Mouse (Mus musculus) neural tube, embryonic 15.5 days (tissue): Measurements from ENCODE around the gene Fchsd2. TPM values are rescaled to one million over a fixed set of nuclear protein-coding genes. Genes with fewer than 3 reads are reported as not detected.
A peak's percentile ranks its signal among the peaks of the same experiment; 100 is the strongest.

ENCODE experiments used
- ATAC-seq: fragments of 200-750 bp; cut with Nextera tagmentation; 2 replicates; pipeline ENCODE4 v1.8.0; 2017; ENCODE audit warnings: mild to moderate bottlenecking, moderate TSS enrichment, moderate library complexity; ENCODE audit not compliant: low FRiP score
- H3K27ac ChIP-seq: fragments of 300-500 bp; sonication (generic); replicated peaks from 2 replicates; pipeline ENCODE4 v1.5.1; 2015; ENCODE audit warnings: mild to moderate bottlenecking, inconsistent platforms
- H3K27me3 ChIP-seq: fragments of 300-500 bp; sonication (generic); replicated peaks from 2 replicates; pipeline ENCODE4 v1.6.1; 2015; ENCODE audit warnings: inconsistent platforms
- H3K36me3 ChIP-seq: fragments of 300-500 bp; sonication (generic); 2 replicates; pipeline ENCODE4 v1.6.1; 2015; ENCODE audit warnings: inconsistent platforms
- H3K4me1 ChIP-seq: fragments of 300-500 bp; sonication (generic); 2 replicates; pipeline ENCODE4 v1.6.1; 2015; ENCODE audit warnings: inconsistent platforms
- H3K4me2 ChIP-seq: fragments of 300-500 bp; sonication (generic); 2 replicates; pipeline ENCODE4 v1.6.1; 2015; ENCODE audit warnings: inconsistent platforms, mild to moderate bottlenecking, moderate library complexity
- H3K4me3 ChIP-seq: fragments of 300-500 bp; sonication (generic); replicated peaks from 2 replicates; pipeline ENCODE4 v1.5.1; 2015; ENCODE audit warnings: mild to moderate bottlenecking, inconsistent platforms
- H3K9ac ChIP-seq: fragments of 300-500 bp; sonication (generic); replicated peaks from 2 replicates; pipeline ENCODE4 v1.6.1; 2015; ENCODE audit warnings: mild to moderate bottlenecking, inconsistent platforms
- H3K9me3 ChIP-seq: fragments of 300-500 bp; sonication (generic); replicated peaks from 2 replicates; pipeline ENCODE4 v1.6.1; 2016; ENCODE audit warnings: inconsistent platforms
- WGBS: fragments of 180-500 bp; shearing (Covaris S2); methylation state at CpG from one replicate; pipeline ENCODE4 v1.1.7; 2015; ENCODE audit warnings: mixed read lengths; 5-methylcytosine and 5-hydroxymethylcytosine counted together
- polyA plus RNA-seq: library from polyadenylated mRNA; unstranded; fragments of >200 nt; fragmentation: Nextera tagmentation; extraction: Ambion mirVana; gene quantifications from 2 replicates; pipeline ENCODE4 v1.2.1, GENCODE M21; 2015

Fchsd2 gene
- polyA plus RNA-seq, 1 experiment from 2014 or later: 39.4 TPM

- 92% methylated on average over 1 of the region's 1 CpGs for WGBS
- H3K4me2 ChIP-seq: no peak overlapping the region
- no peak overlapping the region for H3K27ac ChIP-seq
- H3K4me3 ChIP-seq: no peak overlapping the region
- peaks cover 3% of the 10 kb centered on the region; the same call in 1 of the 2 replicates for H3K4me1 ChIP-seq
- H3K36me3 ChIP-seq: no peaks in the 10 kb centered on the region
- H3K9ac ChIP-seq: no peak overlapping the region
- no peaks in the 10 kb centered on the region for H3K27me3 ChIP-seq
- ATAC-seq: no peak
- no peaks in the 10 kb centered on the region for H3K9me3 ChIP-seq
Measured at GRCm38 (mm10) chr7:101162781-101163180, 70.1 kb downstream of the Fchsd2 start.

GRCm38 (mm10) chr7:101163878-101164277 is 71.2 kb downstream of the Fchsd2 start:
- H3K9me3 ChIP-seq: no peaks in the 10 kb centered on the region
- no peaks in the 10 kb centered on the region for H3K36me3 ChIP-seq
- WGBS: 82% methylated on average over 4 of the region's 4 CpGs
- peaks cover 3% of the 10 kb centered on the region; the same call in 1 of the 2 replicates for H3K4me1 ChIP-seq
- H3K27ac ChIP-seq: no peak overlapping the region
- no peak overlapping the region for H3K4me3 ChIP-seq
- ATAC-seq: no peak
- H3K27me3 ChIP-seq: no peaks in the 10 kb centered on the region
- H3K9ac ChIP-seq: no peak overlapping the region
- H3K4me2 ChIP-seq: no peak overlapping the region

DNA sequence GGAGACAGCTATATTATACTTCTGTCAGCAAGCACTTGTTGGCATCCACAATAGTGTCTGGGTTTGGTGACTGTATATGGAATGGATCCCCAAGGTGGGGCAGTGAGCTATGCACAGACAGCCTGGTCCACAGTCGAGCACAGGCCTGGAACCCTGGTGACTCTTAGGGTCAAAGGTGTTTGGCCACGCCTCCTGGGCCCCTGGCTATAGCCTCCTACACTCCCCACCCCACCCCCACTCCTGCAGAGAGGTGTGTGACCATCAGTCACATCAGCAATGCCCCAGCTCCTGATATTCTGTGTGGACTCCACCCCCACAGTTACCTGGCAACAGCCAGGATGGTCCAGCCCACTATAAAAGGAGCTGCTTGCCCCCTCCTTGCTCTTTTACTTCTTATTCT is 73.9 kb downstream of the Fchsd2 start:
- Histone ChIP-seq H3K27ac (no peak overlapping the region), H3K4me1 (no peaks in the 10 kb centered on the region), H3K9me3 (no peaks in the 10 kb centered on the region), H3K27me3 (no peaks in the 10 kb centered on the region), H3K4me3 (no peak overlapping the region), H3K9ac (no peak overlapping the region), H3K4me2 (no peak overlapping the region), H3K36me3 (no peaks in the 10 kb centered on the region)
- peak; percentile 41; the same call in 1 of the 2 replicates for ATAC-seq
- WGBS: 33% methylated on average over 2 of the region's 2 CpGs

- Histone ChIP-seq H3K36me3 (no peaks in the 10 kb centered on the region), H3K4me1 (no peaks in the 10 kb centered on the region), H3K4me3 (no peak overlapping the region), H3K27ac (no peak overlapping the region), H3K9ac (no peak overlapping the region), H3K4me2 (no peak overlapping the region), H3K27me3 (no peaks in the 10 kb centered on the region), H3K9me3 (no peaks in the 10 kb centered on the region)
- ATAC-seq: no peak
- 54% methylated on average over 3 of the region's 3 CpGs for WGBS
Measured at GRCm38 (mm10) chr7:101170482-101170881, 77.8 kb downstream of the Fchsd2 start.

DNA sequence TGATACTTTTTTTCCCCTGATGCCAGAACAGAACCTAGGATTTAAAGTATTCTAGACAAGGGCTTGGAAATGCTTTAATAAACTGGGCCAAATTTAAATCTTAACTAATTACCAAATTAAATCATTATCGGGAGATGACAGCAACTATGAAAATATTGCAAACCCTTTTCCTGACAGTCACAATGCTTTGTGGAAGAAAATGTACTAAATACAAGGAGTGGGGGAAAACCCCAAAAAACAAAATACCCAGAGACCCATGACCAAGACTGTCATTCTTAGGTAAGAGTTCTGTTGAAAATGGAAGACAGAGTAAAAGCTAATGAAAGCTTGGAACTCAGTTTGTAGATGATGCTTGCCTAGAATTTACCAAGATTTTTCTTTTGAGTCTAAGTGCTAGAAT is 78.3 kb downstream of the Fchsd2 start:
- Histone ChIP-seq H3K27me3 (no peaks in the 10 kb centered on the region), H3K27ac (no peak overlapping the region), H3K9ac (no peak overlapping the region), H3K4me1 (no peaks in the 10 kb centered on the region), H3K9me3 (no peaks in the 10 kb centered on the region), H3K4me3 (no peak overlapping the region), H3K4me2 (no peak overlapping the region), H3K36me3 (no peaks in the 10 kb centered on the region)
- ATAC-seq: no peak
- WGBS: 88% methylated on average over 1 of the region's 1 CpGs

DNA sequence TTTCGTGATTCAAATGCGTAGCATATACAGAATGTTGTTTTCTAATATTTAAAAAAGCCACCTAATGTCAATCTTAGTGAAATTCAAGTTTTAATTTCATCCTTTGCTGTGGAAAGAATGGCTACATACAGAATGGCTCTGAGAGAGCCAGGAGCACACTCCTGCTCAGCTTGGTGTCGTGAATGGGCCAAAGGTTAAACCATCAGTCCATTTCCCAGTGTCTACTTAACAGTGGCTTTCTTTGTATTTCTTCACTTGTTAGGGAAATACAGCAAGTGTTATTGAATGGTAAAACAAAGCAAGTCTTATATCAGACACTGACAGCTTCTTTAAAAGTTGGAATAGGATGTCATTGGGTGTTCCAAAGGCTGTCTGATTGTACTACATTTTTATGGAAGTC is 80.7 kb downstream of the Fchsd2 start:
- H3K4me3 ChIP-seq: no peak overlapping the region
- WGBS: 61% methylated on average over 3 of the region's 3 CpGs
- H3K4me1 ChIP-seq: no peaks in the 10 kb centered on the region
- no peak for ATAC-seq
- no peaks in the 10 kb centered on the region for H3K9me3 ChIP-seq
- no peak overlapping the region for H3K4me2 ChIP-seq
- H3K27ac ChIP-seq: no peak overlapping the region
- no peaks in the 10 kb centered on the region for H3K27me3 ChIP-seq
- H3K36me3 ChIP-seq: no peaks in the 10 kb centered on the region
- H3K9ac ChIP-seq: no peak overlapping the region

GRCm38 (mm10) chr7:101178751-101179150 is 86.1 kb downstream of the Fchsd2 start:
- 90% methylated on average over 2 of the region's 2 CpGs for WGBS
- H3K27me3 ChIP-seq: no peaks in the 10 kb centered on the region
- no peaks in the 10 kb centered on the region for H3K4me1 ChIP-seq
- H3K9me3 ChIP-seq: no peaks in the 10 kb centered on the region
- no peak overlapping the region for H3K27ac ChIP-seq
- H3K4me3 ChIP-seq: no peak overlapping the region
- no peak for ATAC-seq
- H3K4me2 ChIP-seq: no peak overlapping the region
- H3K36me3 ChIP-seq: no peaks in the 10 kb centered on the region
- H3K9ac ChIP-seq: no peak overlapping the region

DNA sequence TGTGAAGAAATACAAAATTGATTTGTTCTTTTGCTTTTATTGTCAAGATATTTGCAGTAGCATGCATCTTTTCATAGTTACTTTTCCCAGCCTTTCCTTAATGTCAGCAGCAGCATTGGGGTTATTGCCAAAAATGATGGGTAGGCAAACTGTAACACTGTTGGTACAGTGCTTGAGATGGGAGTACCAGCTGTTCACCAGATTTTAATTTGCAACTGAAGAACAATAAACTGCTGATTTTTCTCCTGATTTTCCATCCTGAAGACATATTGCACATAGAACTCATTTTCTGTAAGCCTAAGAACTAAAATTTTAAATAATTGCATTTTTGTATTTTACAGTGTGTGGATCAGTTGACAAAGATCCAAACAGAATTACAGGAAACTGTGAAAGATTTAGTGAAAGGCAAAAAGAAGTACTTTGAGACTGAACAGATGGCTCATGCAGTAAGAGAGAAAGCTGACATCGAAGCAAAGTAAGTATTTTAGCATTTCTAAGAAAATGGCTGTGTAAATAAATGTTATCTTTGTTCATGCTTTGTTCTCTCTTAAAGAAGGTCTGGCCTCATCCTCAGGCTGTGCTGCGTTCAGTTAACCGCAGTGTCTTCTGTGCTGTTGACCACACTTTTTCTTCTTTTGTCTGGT is 98.8 kb downstream of the Fchsd2 start:
- no peaks in the 10 kb centered on the region for H3K4me1 ChIP-seq
- H3K9me3 ChIP-seq: no peaks in the 10 kb centered on the region
- H3K4me3 ChIP-seq: no peak overlapping the region
- no peak for ATAC-seq
- H3K4me2 ChIP-seq: no peak overlapping the region
- WGBS: 79% methylated on average over 3 of the region's 3 CpGs
- 0 out of 2 replicates have a peak overlapping the region, but pooled peaks have one; percentile 41 for H3K27ac ChIP-seq
- no peaks in the 10 kb centered on the region for H3K36me3 ChIP-seq
- no peaks in the 10 kb centered on the region for H3K27me3 ChIP-seq
- no peak overlapping the region for H3K9ac ChIP-seq

DNA sequence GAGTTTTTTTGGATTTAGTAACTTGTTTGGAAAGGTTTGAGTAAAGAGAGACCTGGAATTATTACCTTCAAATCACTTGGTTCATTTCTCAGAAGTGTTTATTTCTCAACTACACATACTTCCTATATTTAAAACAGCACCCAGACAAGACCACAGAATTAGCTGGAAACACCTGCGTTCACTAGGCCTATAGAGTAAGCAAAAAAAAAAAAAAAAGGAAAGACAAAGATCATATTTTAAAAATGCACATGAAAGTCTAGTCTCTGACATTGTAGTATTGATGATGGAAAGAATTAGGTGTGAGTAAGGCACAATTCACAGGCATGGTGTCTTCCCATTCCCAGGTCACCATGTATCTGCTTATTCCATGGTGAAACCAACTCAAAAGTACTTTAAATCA is 118.2 kb downstream of the Fchsd2 start:
- H3K4me1 ChIP-seq: no peaks in the 10 kb centered on the region
- no peak overlapping the region for H3K9ac ChIP-seq
- H3K27me3 ChIP-seq: no peaks in the 10 kb centered on the region
- H3K27ac ChIP-seq: no peak overlapping the region
- no peak for ATAC-seq
- H3K36me3 ChIP-seq: no peaks in the 10 kb centered on the region
- H3K4me3 ChIP-seq: no peak overlapping the region
- 85% methylated on average over 1 of the region's 1 CpGs for WGBS
- no peak overlapping the region for H3K4me2 ChIP-seq
- no peaks in the 10 kb centered on the region for H3K9me3 ChIP-seq

- H3K4me2 ChIP-seq: no peak overlapping the region
- H3K36me3 ChIP-seq: no peaks in the 10 kb centered on the region
- H3K4me3 ChIP-seq: no peak overlapping the region
- H3K27ac ChIP-seq: no peak overlapping the region
- no peaks in the 10 kb centered on the region for H3K9me3 ChIP-seq
- no peak overlapping the region for H3K9ac ChIP-seq
- H3K4me1 ChIP-seq: no peaks in the 10 kb centered on the region
- ATAC-seq: no peak
- H3K27me3 ChIP-seq: no peaks in the 10 kb centered on the region
- 81% methylated on average over 3 of the region's 3 CpGs for WGBS
Measured at GRCm38 (mm10) chr7:101213515-101214263, 121.0 kb downstream of the Fchsd2 start.

GRCm38 (mm10) chr7:101216724-101217123 is 124.1 kb downstream of the Fchsd2 start:
- Histone ChIP-seq H3K27me3 (no peaks in the 10 kb centered on the region), H3K4me3 (no peak overlapping the region), H3K27ac (no peak overlapping the region), H3K4me2 (no peak overlapping the region), H3K36me3 (no peaks in the 10 kb centered on the region), H3K4me1 (no peaks in the 10 kb centered on the region), H3K9me3 (no peaks in the 10 kb centered on the region), H3K9ac (no peak overlapping the region)
- 58% methylated on average over 2 of the region's 2 CpGs for WGBS
- no peak for ATAC-seq

- Histone ChIP-seq H3K4me1 (no peaks in the 10 kb centered on the region), H3K27me3 (no peaks in the 10 kb centered on the region), H3K9ac (no peak overlapping the region), H3K27ac (no peak overlapping the region), H3K4me3 (no peak overlapping the region), H3K4me2 (no peak overlapping the region), H3K9me3 (no peaks in the 10 kb centered on the region), H3K36me3 (no peaks in the 10 kb centered on the region)
- WGBS: 91% methylated on average over 2 of the region's 2 CpGs
- no peak for ATAC-seq
Measured at GRCm38 (mm10) chr7:101223501-101223900, 130.8 kb downstream of the Fchsd2 start.
